Mouse (Mus musculus): ENCODE results near the gene Lpp.

DNA sequence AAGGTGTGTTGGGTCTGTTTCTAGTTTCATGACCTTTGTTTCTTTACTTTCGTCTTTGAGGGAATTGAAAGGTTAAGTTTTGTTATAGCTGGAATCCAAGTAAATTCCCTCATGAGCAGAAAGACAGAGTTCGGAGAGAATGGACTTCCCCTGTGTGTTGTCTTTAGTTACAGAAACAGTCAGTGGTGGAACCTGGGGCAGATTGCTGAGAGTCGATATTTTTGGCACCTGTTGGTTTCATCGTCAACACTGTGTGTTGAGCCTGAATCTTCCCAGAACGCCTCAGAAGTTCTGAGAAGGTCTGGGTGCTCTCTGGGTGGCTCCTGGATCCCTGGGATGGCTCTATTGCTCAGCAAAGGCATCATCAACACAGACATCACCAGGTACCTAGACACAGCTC, 201.2 kb downstream of the Lpp start:
- TF ChIP-seq POLR2A (IDR thresholded peaks at IDR 0.05; ENCODE audit: borderline replicate concordance, low read depth, low read length), result no peak
- TF ChIP-seq CTCF (IDR thresholded peaks at IDR 0.05; ENCODE audit: low read depth, low read length), result no peak

Data from bone marrow macrophage, adult 2 months (primary cell).